Mouse (Mus musculus) lung, adult 2 months (tissue): ENCODE measurements around the gene Plekhg1.

Experiments used
- CTCF ChIP-seq: fragments of 200-500 bp; IDR thresholded peaks from 2 replicates; pipeline ENCODE4 v1.5.1; 2011; ENCODE audit warnings: mild to moderate bottlenecking, low read length, control low read depth; ENCODE audit not compliant: insufficient read depth
- POLR2A ChIP-seq: fragments of 200-500 bp; IDR thresholded peaks from 2 replicates; pipeline ENCODE4 v1.6.1; 2011; ENCODE audit warnings: low read depth, mild to moderate bottlenecking, control low read depth, low read length, borderline replicate concordance; ENCODE audit errors: extremely low read depth

- TF ChIP-seq POLR2A, result no peak
- no peak for TF ChIP-seq CTCF
Observed at GRCm38 (mm10) chr10:3810476-3811273, 70.5 kb downstream of the Plekhg1 start.
